Mouse (Mus musculus) liver, embryonic 12.5 days (tissue): ENCODE data around the gene Gatad2a. TPM values are rescaled to one million over a fixed set of nuclear protein-coding genes. Genes with fewer than 3 reads are reported as not detected.

Experiments used
- ATAC-seq: fragments of 200-750 bp; cut with Nextera tagmentation; 2 replicates; pipeline ENCODE4 v1.8.0; 2017; ENCODE audit warnings: moderate number of reproducible peaks, mild to moderate bottlenecking, moderate library complexity
- H3K27ac ChIP-seq: fragments of 300-500 bp; sonication (generic); 2 replicates; pipeline ENCODE4 v1.5.1; 2016; ENCODE audit warnings: mild to moderate bottlenecking
- H3K27me3 ChIP-seq: fragments of 300-500 bp; sonication (generic); replicated peaks from 2 replicates; pipeline ENCODE4 v1.6.1; 2016; ENCODE audit warnings: mild to moderate bottlenecking, moderate library complexity
- H3K36me3 ChIP-seq: fragments of 300-500 bp; sonication (generic); 2 replicates; pipeline ENCODE4 v1.6.1; 2016; ENCODE audit warnings: mild to moderate bottlenecking, moderate library complexity
- H3K4me1 ChIP-seq: fragments of 300-500 bp; sonication (generic); 2 replicates; pipeline ENCODE4 v1.6.1; 2016
- H3K4me2 ChIP-seq: fragments of 300-500 bp; sonication (generic); 2 replicates; pipeline ENCODE4 v1.6.1; 2016; ENCODE audit warnings: mild to moderate bottlenecking, moderate library complexity
- H3K4me3 ChIP-seq: fragments of 300-500 bp; sonication (generic); 2 replicates; pipeline ENCODE4 v1.5.1; 2016; ENCODE audit warnings: mild to moderate bottlenecking, moderate library complexity
- H3K9ac ChIP-seq: fragments of 300-500 bp; sonication (generic); 2 replicates; pipeline ENCODE4 v1.6.1; 2016; ENCODE audit warnings: mild to moderate bottlenecking, moderate library complexity
- H3K9me3 ChIP-seq: fragments of 300-500 bp; sonication (generic); replicated peaks from 2 replicates; pipeline ENCODE4 v1.6.1; 2016; ENCODE audit warnings: mild to moderate bottlenecking, moderate library complexity
- WGBS: fragments of 180-500 bp; shearing (Covaris S2); methylation state at CpG from one replicate; pipeline ENCODE4 v1.1.7; 2016; ENCODE audit not compliant: insufficient replicate concordance; 5-methylcytosine and 5-hydroxymethylcytosine counted together
- polyA plus RNA-seq: library from polyadenylated mRNA; unstranded; fragments of >200 nt; fragmentation: Nextera tagmentation; extraction: Ambion mirVana; gene quantifications from 2 replicates; pipeline ENCODE4 v1.2.1, GENCODE M21; 2016

Gatad2a gene
- polyA plus RNA-seq, 1 experiment from 2014 or later = 60.2 TPM

- Histone ChIP-seq H3K27ac (no peak overlapping the region), H3K27me3 (no peaks in the 10 kb centered on the region), H3K36me3 (no peaks in the 10 kb centered on the region), H3K4me1 (peaks cover 14% of the 10 kb centered on the region), H3K4me3 (no peak overlapping the region), H3K9ac (no peak overlapping the region), H3K4me2 (no peak overlapping the region), H3K9me3 (no peaks in the 10 kb centered on the region)
- ATAC-seq = no peak
- 50% methylated on average over 4 of the region's 4 CpGs for WGBS
These were observed 135.4 kb downstream of the Gatad2a start for GRCm38 (mm10) chr8:69860807-69861206.

Other genes starting within 250 kb of the Gatad2a start
- 1.8 and 2.3 TPM in 2 replicates for gene Zfp963, start 246.4 kb downstream of the Gatad2a start, polyA plus RNA-seq
- gene Gm20422, start 221.5 kb downstream of the Gatad2a start, polyA plus RNA-seq = 0.32 TPM in 1 of 2 replicates, not detected in the other
- 32.8 and 33.9 TPM in 2 replicates for gene Atp13a1, start 205.2 kb downstream of the Gatad2a start, polyA plus RNA-seq
- 10.9 and 12.3 TPM in 2 replicates for gene Zfp866, start 205.2 kb downstream of the Gatad2a start, polyA plus RNA-seq
- gene Gmip, start 187.7 kb downstream of the Gatad2a start, polyA plus RNA-seq = 5.4 and 6.6 TPM in 2 replicates
- gene Lpar2, start 174.0 kb downstream of the Gatad2a start, polyA plus RNA-seq = 0.12 and 0.20 TPM in 2 replicates
- 3.1 and 3.2 TPM in 2 replicates for gene Pbx4, start 163.9 kb downstream of the Gatad2a start, polyA plus RNA-seq
- gene Cilp2, start 108.7 kb downstream of the Gatad2a start, polyA plus RNA-seq = 0.14 and 0.33 TPM in 2 replicates
- gene Tssk6, start 94.2 kb downstream of the Gatad2a start, polyA plus RNA-seq = 3.8 and 4.5 TPM in 2 replicates
- gene Ndufa13, start 93.8 kb downstream of the Gatad2a start, polyA plus RNA-seq = 121 and 122 TPM in 2 replicates
- gene Yjefn3, start 93.7 kb downstream of the Gatad2a start, polyA plus RNA-seq = 0.74 and 0.86 TPM in 2 replicates
- 35.4 and 36.2 TPM in 2 replicates for gene Mau2, start 46.4 kb upstream of the Gatad2a start, polyA plus RNA-seq
- gene Sugp1, start 46.4 kb upstream of the Gatad2a start, polyA plus RNA-seq = 25.1 and 26.2 TPM in 2 replicates
- 0.68 and 0.74 TPM in 2 replicates for gene Tm6sf2, start 76.5 kb upstream of the Gatad2a start, polyA plus RNA-seq
- gene Hapln4, start 87.1 kb upstream of the Gatad2a start, polyA plus RNA-seq = 0.12 and 0.26 TPM in 2 replicates
- not detected in 2 replicates for gene Ncan, start 124.5 kb upstream of the Gatad2a start, polyA plus RNA-seq
- 30.9 and 33.0 TPM in 2 replicates for gene Nr2c2ap, start 134.9 kb upstream of the Gatad2a start, polyA plus RNA-seq
- gene Rfxank, start 142.8 kb upstream of the Gatad2a start, polyA plus RNA-seq = 9.6 and 9.8 TPM in 2 replicates
- gene Borcs8, start 143.1 kb upstream of the Gatad2a start, polyA plus RNA-seq = 25.1 and 28.8 TPM in 2 replicates
- gene Mef2b, start 143.3 kb upstream of the Gatad2a start, polyA plus RNA-seq = 0.23 and 0.36 TPM in 2 replicates
- gene Tmem161a, start 176.0 kb upstream of the Gatad2a start, polyA plus RNA-seq = 37.7 and 39.4 TPM in 2 replicates
- gene Slc25a42, start 215.9 kb upstream of the Gatad2a start, polyA plus RNA-seq = 6.6 and 8.5 TPM in 2 replicates
- 24.4 and 24.7 TPM in 2 replicates for gene Sugp2, start 237.8 kb upstream of the Gatad2a start, polyA plus RNA-seq
- 23.9 and 24.8 TPM in 2 replicates for gene Armc6, start 238.1 kb upstream of the Gatad2a start, polyA plus RNA-seq